Mouse (Mus musculus) brain, embryonic 14.5 days (tissue): ENCODE results near the gene Ltk.

ENCODE experiments used
- CTCF ChIP-seq: fragments of 200-500 bp; IDR thresholded peaks from 2 replicates; pipeline ENCODE4 v1.5.1; 2012; ENCODE audit warnings: inconsistent platforms, mild to moderate bottlenecking, moderate library complexity, borderline replicate concordance; ENCODE audit not compliant: insufficient read depth, insufficient read length; ENCODE audit errors: extremely low read depth
- POLR2A ChIP-seq: fragments of 200-500 bp; IDR thresholded peaks from 2 replicates; pipeline ENCODE4 v1.6.1; 2012; ENCODE audit warnings: mild to moderate bottlenecking, inconsistent platforms, borderline replicate concordance; ENCODE audit not compliant: poor library complexity, insufficient read depth, insufficient read length, severe bottlenecking; ENCODE audit errors: extremely low read depth

DNA sequence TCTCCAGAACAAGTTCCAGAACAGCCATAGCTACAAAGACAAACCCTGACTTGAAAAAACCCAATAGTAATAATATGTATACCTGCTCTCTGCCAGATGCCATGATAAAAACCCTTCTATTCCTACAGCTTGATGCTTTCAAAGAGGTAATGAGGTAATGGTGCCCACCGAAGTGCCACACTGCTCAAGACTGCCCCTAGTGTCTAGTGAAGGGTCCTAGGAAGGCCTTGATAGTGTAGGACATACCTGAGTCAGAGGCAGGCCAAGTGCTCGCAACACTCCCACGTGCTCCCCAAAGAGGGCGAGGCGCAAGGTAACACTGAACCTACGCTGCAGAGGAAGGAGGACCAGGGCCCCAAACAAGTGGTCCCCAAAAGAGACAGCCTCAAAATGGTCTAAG lies 7.0 kb upstream of the Ltk start:
- TF ChIP-seq POLR2A: no peak
- peak; percentile 22; the same call in 1 of the 2 replicates for TF ChIP-seq CTCF
